In the genomic region with DNA sequence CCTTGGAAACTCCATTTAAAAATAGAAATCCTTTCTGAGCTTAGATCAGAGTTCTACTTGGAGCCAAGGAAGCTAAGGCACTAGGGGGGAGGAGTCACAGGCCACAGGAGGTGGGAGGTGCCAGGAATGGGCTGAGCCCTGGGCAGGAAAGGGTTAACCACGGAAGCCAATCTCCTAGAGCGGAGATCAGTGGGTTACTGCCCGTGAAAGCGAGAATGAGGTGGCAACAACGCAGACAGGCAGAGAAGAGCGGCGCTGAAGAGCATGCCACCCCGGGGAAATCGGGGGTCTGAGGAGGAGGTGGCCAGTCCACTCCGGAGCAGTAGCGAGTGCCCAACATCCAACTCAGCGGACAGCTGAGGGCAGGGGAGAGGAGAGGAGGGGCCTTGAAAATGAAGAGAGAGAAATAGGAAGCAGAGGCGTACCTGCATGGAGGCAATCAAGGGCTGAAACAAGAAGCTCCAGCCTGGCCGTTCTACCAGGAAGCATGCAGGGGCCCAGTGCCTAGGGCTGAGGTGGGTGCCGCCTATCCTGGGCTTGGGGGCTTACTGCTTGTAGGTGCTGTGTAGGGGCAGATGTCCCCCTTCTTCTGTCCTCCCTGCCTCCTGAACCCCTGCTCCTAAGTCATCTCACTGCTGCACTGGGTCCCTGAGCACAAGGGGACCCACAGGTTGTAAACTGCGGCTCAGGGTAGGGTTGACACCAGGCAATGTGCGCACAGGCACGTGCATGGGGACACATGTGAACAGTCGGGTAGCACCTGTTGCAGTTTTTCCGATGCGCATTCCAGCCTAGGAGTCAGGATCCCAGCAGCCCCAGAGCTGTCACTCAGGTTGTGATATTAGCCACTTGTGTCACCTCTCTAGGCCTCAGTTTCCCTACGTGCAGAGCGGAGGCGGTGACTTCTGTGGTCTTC, we compare ENCODE assay signal across 7 mouse cellular contexts. TPM values are rescaled to one million over a fixed set of nuclear protein-coding genes. Genes with fewer than 3 reads are reported as not detected.
A peak's percentile ranks its signal among the peaks of the same experiment; 100 is the strongest.
DNase-seq lines count a peak whose midpoint lies in the region; ATAC-seq and TF ChIP-seq lines count a peak whose summit lies in the region.

No protein-coding gene starts in this region.

- peak overlapping the region; percentile 30 for H3K4me3 ChIP-seq in ES-Bruce4 (ENCODE audit: low read depth, low read length)
- H3K4me3 ChIP-seq in hindbrain, embryonic 11.5 days (ENCODE audit: low read depth, low read length) = no peak overlapping the region
- H3K4me3 ChIP-seq in stomach, embryonic 16.5 days (replicated peaks; ENCODE audit: low read length) = peak overlapping the region; percentile 36

- peak; percentile 72 for DNase-seq in CD4-positive, CD25-positive, alpha-beta regulatory T cell, adult 2 months (ENCODE audit: low read depth, low spot score)
- peak; percentile 47 for DNase-seq in hindbrain, embryonic 11.5 days (ENCODE audit: low spot score)
- peak; percentile 51 for DNase-seq in liver
- DNase-seq in gastrocnemius, adult 18-20 months (ENCODE audit: low spot score) = no peak
- no peak for DNase-seq in layer of hippocampus, adult 9-10 months (ENCODE audit: low spot score)

- peaks cover 9% of the 10 kb centered on the region; the same call in 1 of the 2 replicates for H3K36me3 ChIP-seq in ES-Bruce4 (ENCODE audit: control insufficient read depth, insufficient read depth, low read length, poor library complexity, severe bottlenecking)
- no peaks in the 10 kb centered on the region for H3K36me3 ChIP-seq in hindbrain, embryonic 11.5 days (ENCODE audit: control insufficient read depth, insufficient read depth, low read length)
- no peaks in the 10 kb centered on the region; the same call in 1 of the 2 replicates for H3K36me3 ChIP-seq in stomach, embryonic 16.5 days (ENCODE audit: control insufficient read depth, insufficient read depth, low read length)

- no peaks in the 10 kb centered on the region for H3K27me3 ChIP-seq in ES-Bruce4 (ENCODE audit: control insufficient read depth, insufficient read depth, low read length, poor library complexity, severe bottlenecking)
- H3K27me3 ChIP-seq in hindbrain, embryonic 11.5 days (ENCODE audit: control insufficient read depth, insufficient read depth, low read length) = peaks cover 33% of the 10 kb centered on the region
- peaks cover 27% of the 10 kb centered on the region for H3K27me3 ChIP-seq in stomach, embryonic 16.5 days (ENCODE audit: control insufficient read depth, insufficient read depth, low read length)

- H3K27ac ChIP-seq in ES-Bruce4 (ENCODE audit: insufficient read depth, low read length) = no peak overlapping the region
- no peak overlapping the region for H3K27ac ChIP-seq in hindbrain, embryonic 11.5 days (ENCODE audit: low read depth, low read length)
- H3K27ac ChIP-seq in stomach, embryonic 16.5 days (ENCODE audit: low read length) = peak overlapping the region; percentile 41; the same call in 1 of the 2 replicates

- peak overlapping the region; percentile 29; the same call in 1 of the 2 replicates for H3K4me2 ChIP-seq in hindbrain, embryonic 11.5 days (replicated peaks; ENCODE audit: low read depth, low read length)
- H3K4me2 ChIP-seq in stomach, embryonic 16.5 days (ENCODE audit: low read depth, low read length) = peak overlapping the region; percentile 54

- no peak for TF ChIP-seq EP300 in ES-Bruce4 (IDR thresholded peaks at IDR 0.05; ENCODE audit: insufficient read depth, low read depth, low read length)

- peaks cover 5% of the 10 kb centered on the region for H3K4me1 ChIP-seq in ES-Bruce4 (ENCODE audit: control insufficient read depth, insufficient read depth, low read length)
- H3K4me1 ChIP-seq in hindbrain, embryonic 11.5 days (replicated peaks; ENCODE audit: control insufficient read depth, insufficient read depth, low read length) = peaks cover 8% of the 10 kb centered on the region
- peaks cover 14% of the 10 kb centered on the region; the same call in 1 of the 2 replicates for H3K4me1 ChIP-seq in stomach, embryonic 16.5 days (ENCODE audit: control insufficient read depth, insufficient read depth, low read length)

- H3K9ac ChIP-seq in ES-Bruce4 (ENCODE audit: low read depth, poor library complexity, severe bottlenecking) = no peak overlapping the region; the same call in 1 of the 2 replicates
- H3K9ac ChIP-seq in hindbrain, embryonic 11.5 days (ENCODE audit: low read depth, low read length) = no peak overlapping the region; the same call in 1 of the 2 replicates
- H3K9ac ChIP-seq in stomach, embryonic 16.5 days (ENCODE audit: low read length) = peak overlapping the region; percentile 67

- WGBS in hindbrain, embryonic 11.5 days = 22% methylated on average over 24 of the region's 24 CpGs
- WGBS in stomach, embryonic 16.5 days = 17% methylated on average over 24 of the region's 24 CpGs

- TF ChIP-seq CTCF in ES-Bruce4 (IDR thresholded peaks at IDR 0.05; ENCODE audit: low read depth, low read length) = no peak

- no peaks in the 10 kb centered on the region for H3K9me3 ChIP-seq in ES-Bruce4 (replicated peaks; ENCODE audit: control insufficient read depth, insufficient read depth, low read length, poor library complexity, severe bottlenecking)
- H3K9me3 ChIP-seq in hindbrain, embryonic 11.5 days (ENCODE audit: control insufficient read depth, low read length) = no peaks in the 10 kb centered on the region
- H3K9me3 ChIP-seq in stomach, embryonic 16.5 days (replicated peaks; ENCODE audit: control insufficient read depth, low read length) = no peaks in the 10 kb centered on the region

- no peak for TF ChIP-seq POLR2A in ES-Bruce4 (IDR thresholded peaks at IDR 0.05; ENCODE audit: insufficient read depth, low read length)

- ATAC-seq in hindbrain, embryonic 11.5 days (ENCODE audit: low FRiP score) = no peak
- no peak for ATAC-seq in stomach, embryonic 16.5 days (ENCODE audit: insufficient read depth, low FRiP score)

RNA-seq across cellular contexts. Expression of a gene that starts 0.9 kb away (rescaled TPM):
- not detected in 2 replicates for polyA plus RNA-seq in ES-Bruce4 (2011; ENCODE audit: insufficient read depth, insufficient read length, low read depth, missing spikeins)
- not detected in 2 replicates for polyA plus RNA-seq in hindbrain, embryonic 11.5 days (2014; fragmentation: Nextera tagmentation; extraction: Ambion mirVana)
- polyA plus RNA-seq in stomach, embryonic 16.5 days (2015; fragmentation: Nextera tagmentation; extraction: Ambion mirVana) = 0.26 and 0.43 TPM in 2 replicates
- total RNA-seq in gastrocnemius, adult 18-20 months (2021) = not detected

RNA-seq across cellular contexts. Expression of a gene that starts 12.5 kb away (rescaled TPM):
- polyA plus RNA-seq in ES-Bruce4 (2011; ENCODE audit: insufficient read depth, insufficient read length, low read depth, missing spikeins) = 59.8 TPM in 2 replicates
- polyA plus RNA-seq in hindbrain, embryonic 11.5 days (2014; fragmentation: Nextera tagmentation; extraction: Ambion mirVana) = 154 and 306 TPM in 2 replicates
- polyA plus RNA-seq in stomach, embryonic 16.5 days (2015; fragmentation: Nextera tagmentation; extraction: Ambion mirVana) = 479 and 551 TPM in 2 replicates
- total RNA-seq in gastrocnemius, adult 18-20 months (2021) = 10 to 100 TPM; 74.4 to 86.9 TPM

RNA-seq across cellular contexts. Expression of a gene that starts 21.9 kb away (rescaled TPM):
- 16.6 and 18.2 TPM in 2 replicates for polyA plus RNA-seq in ES-Bruce4 (2011; ENCODE audit: insufficient read depth, insufficient read length, low read depth, missing spikeins)
- 56.3 and 59.7 TPM in 2 replicates for polyA plus RNA-seq in hindbrain, embryonic 11.5 days (2014; fragmentation: Nextera tagmentation; extraction: Ambion mirVana)
- polyA plus RNA-seq in stomach, embryonic 16.5 days (2015; fragmentation: Nextera tagmentation; extraction: Ambion mirVana) = 35.7 and 35.8 TPM in 2 replicates
- total RNA-seq in gastrocnemius, adult 18-20 months (2021) = 1 to 10 TPM; 4.1 to 4.5 TPM

RNA-seq across cellular contexts. Expression of a gene that starts 34.2 kb away (rescaled TPM):
- 598 and 608 TPM in 2 replicates for polyA plus RNA-seq in ES-Bruce4 (2011; ENCODE audit: insufficient read depth, insufficient read length, low read depth, missing spikeins)
- 226 and 241 TPM in 2 replicates for polyA plus RNA-seq in hindbrain, embryonic 11.5 days (2014; fragmentation: Nextera tagmentation; extraction: Ambion mirVana)
- polyA plus RNA-seq in stomach, embryonic 16.5 days (2015; fragmentation: Nextera tagmentation; extraction: Ambion mirVana) = 208 and 211 TPM in 2 replicates
- 10 to 100 TPM; 52.6 to 54.1 TPM for total RNA-seq in gastrocnemius, adult 18-20 months (2021)

Comparison
In these comparisons a context has a peak if more than half of its experiments do, and no peak if none do; other contexts are left out.
1. DNase-seq: peak in CD4-positive, CD25-positive, alpha-beta regulatory T cell, adult 2 months (single experiment), hindbrain, embryonic 11.5 days (single experiment) and liver (single experiment); none in gastrocnemius, adult 18-20 months (single experiment) and layer of hippocampus, adult 9-10 months (single experiment).